In genomic region chr2:51682745-51683144, GRCm38 (mm10) we compare ENCODE assay signal across 25 mouse cellular contexts. TPM values are rescaled to one million over a fixed set of nuclear protein-coding genes. Genes with fewer than 3 reads are reported as not detected.
"Had no signal": no experiment of that assay in that cellular context is flagged by ENCODE, and none has a peak within 500 bp of the region (broad histone marks: within the 10 kb centered on the region; RNA-seq: fewer than 3 reads in every experiment).

No protein-coding gene starts in this region.

- H3K27ac ChIP-seq: midbrain, embryonic 10.5 days; midbrain, embryonic 12.5 days; neural tube, embryonic 13.5 days; neural tube, embryonic 15.5 days had no signal

- H3K9me3 ChIP-seq: midbrain, embryonic 10.5 days; midbrain, embryonic 12.5 days; neural tube, embryonic 13.5 days; neural tube, embryonic 15.5 days had no signal

- H3K4me2 ChIP-seq: lung, embryonic 14.5 days; midbrain, embryonic 12.5 days; neural tube, embryonic 13.5 days; neural tube, embryonic 15.5 days had no signal

- H3K9ac ChIP-seq: lung, embryonic 14.5 days; midbrain, embryonic 12.5 days; neural tube, embryonic 13.5 days; neural tube, embryonic 15.5 days had no signal

- ATAC-seq: midbrain, embryonic 16.5 days had no signal

- H3K27me3 ChIP-seq: midbrain, embryonic 12.5 days; neural tube, embryonic 13.5 days; neural tube, embryonic 15.5 days had no signal

- H3K4me3 ChIP-seq: midbrain, embryonic 10.5 days; midbrain, embryonic 12.5 days; myocyte; neural tube, embryonic 13.5 days; neural tube, embryonic 15.5 days had no signal

- H3K36me3 ChIP-seq: midbrain, embryonic 10.5 days; midbrain, embryonic 12.5 days; neural tube, embryonic 13.5 days; neural tube, embryonic 15.5 days had no signal

- H3K4me1 ChIP-seq: neural tube, embryonic 15.5 days had no signal

- DNase-seq: lung, embryonic 14.5 days; lung, postnatal 10 days; lung, postnatal 4 days; midbrain, embryonic 14.5 days; right cerebral cortex, adult 18-20 months; right cerebral cortex, postnatal 25 days; right cerebral cortex, postnatal 4 days; spleen, adult 18-20 months; thymus, adult 18-20 months; thymus, postnatal 14 days; thymus, postnatal 36 days had no signal

RNA-seq across cellular contexts. Expression of gene Tas2r134, which starts 55.4 kb away (rescaled TPM):
- total RNA-seq: megakaryocyte, adult 5-6 weeks; megakaryocyte-erythroid progenitor cell, adult 5-6 weeks had no signal
- polyA plus RNA-seq: lung, embryonic 14.5 days; lung, embryonic 16.5 days; midbrain, embryonic 10.5 days; midbrain, embryonic 12.5 days; midbrain, embryonic 14.5 days; midbrain, embryonic 16.5 days; myocyte; neural tube, embryonic 11.5 days; neural tube, embryonic 13.5 days; neural tube, embryonic 15.5 days; small intestine, adult 2 months; stomach, embryonic 14.5 days; stomach, embryonic 16.5 days; thymus, postnatal 0 days had no signal
